Mouse (Mus musculus) large intestine, adult 2 months (tissue): ENCODE results near the gene Sec23b. TPM values are rescaled to one million over a fixed set of nuclear protein-coding genes. Genes with fewer than 3 reads are reported as not detected.
"Not testable (repeated sequence)": the region's sequence is repeated elsewhere in the genome, so short reads cannot be mapped to it uniquely, and the experiment has no call there.

Source experiments
- DNase-seq: peaks from one replicate; pipeline ENCODE4 v3.0.0-alpha.2; 2012; ENCODE audit warnings: low read depth, low spot score
- WGBS: fragments of 180-500 bp; shearing (Covaris S2); methylation state at CpG from one replicate; pipeline ENCODE4 v1.1.7; 2018; 5-methylcytosine and 5-hydroxymethylcytosine counted together
- polyA plus RNA-seq: library from polyadenylated mRNA; depleted of rRNA; stranded (reverse); fragments of >200 nt; gene quantifications from 2 replicates; pipeline ENCODE4 v1.2.3, GENCODE M21; 2012; rRNA removed

Gene Sec23b
- 70.6 and 81.1 TPM in 2 replicates for polyA plus RNA-seq

- peak; percentile 96 for DNase-seq
- under 1% methylated on average over 44 of the region's 44 CpGs for WGBS
Observed at GRCm38 (mm10) chr2:144555820-144556552, at the start of gene Sec23b. Gene Sec23b, plus strand, starts transcription at chr2:144556229.

GRCm38 (mm10) chr2:144514619-144515018, 41.4 kb upstream of the Sec23b start:
- 69% methylated on average over 3 of the region's 3 CpGs for WGBS
- no peak for DNase-seq

GRCm38 (mm10) chr2:144519772-144520171, 36.3 kb upstream of the Sec23b start:
- no peak for DNase-seq
- 74% methylated on average over 3 of the region's 3 CpGs for WGBS

GRCm38 (mm10) chr2:144525856-144526255, 30.2 kb upstream of the Sec23b start:
- no peak for DNase-seq
- WGBS, result 54% methylated on average over 10 of the region's 10 CpGs

- under 1% methylated on average over 56 of the region's 56 CpGs for WGBS
- peak; percentile 83 for DNase-seq
Observed at GRCm38 (mm10) chr2:144526981-144527820, 28.8 kb upstream of the Sec23b start, which contains the start of the genes Dzank1 and Polr3f. Gene Dzank1, minus strand, starts transcription at chr2:144527414. Gene Polr3f, plus strand, starts transcription at chr2:144527718.

GRCm38 (mm10) chr2:144527821-144528174, 28.2 kb upstream of the Sec23b start:
- WGBS, result 1% methylated on average over 25 of the region's 25 CpGs
- DNase-seq, result no peak

GRCm38 (mm10) chr2:144537123-144537522, 18.9 kb upstream of the Sec23b start:
- DNase-seq, result no peak
- WGBS, result 88% methylated on average over 7 of the region's 7 CpGs

GRCm38 (mm10) chr2:144541246-144541645, 14.8 kb upstream of the Sec23b start:
- 81% methylated on average over 4 of the region's 4 CpGs for WGBS
- DNase-seq, result no peak

- WGBS, result 88% methylated on average over 6 of the region's 6 CpGs
- DNase-seq, result no peak
Observed at GRCm38 (mm10) chr2:144543670-144544069, 12.4 kb upstream of the Sec23b start.

GRCm38 (mm10) chr2:144544630-144545029, 11.4 kb upstream of the Sec23b start:
- DNase-seq, result no peak

GRCm38 (mm10) chr2:144545061-144545460, 11.0 kb upstream of the Sec23b start:
- no peak for DNase-seq
- WGBS, result 75% methylated on average over 2 of the region's 2 CpGs

More at GRCm38 (mm10) chr2:144544630-144545029, 11.4 kb upstream of the Sec23b start:
- WGBS, result 59% methylated on average over 6 of the region's 6 CpGs

GRCm38 (mm10) chr2:144545481-144545880, 10.5 kb upstream of the Sec23b start:
- WGBS, result 9% methylated on average over 1 of the region's 1 CpGs
- DNase-seq, result no peak

- WGBS, result 70% methylated on average over 4 of the region's 4 CpGs
- DNase-seq, result no peak
Observed at GRCm38 (mm10) chr2:144547559-144547958, 8.5 kb upstream of the Sec23b start.

GRCm38 (mm10) chr2:144550529-144550928, 5.5 kb upstream of the Sec23b start, which contains the start of gene Rbbp9:
Gene Rbbp9, minus strand, starts transcription at chr2:144550869.
- under 1% methylated on average over 17 of the region's 17 CpGs for WGBS
- peak; percentile 44 for DNase-seq

- 91% methylated on average over 3 of the region's 3 CpGs for WGBS
- no peak for DNase-seq
Observed at GRCm38 (mm10) chr2:144553905-144554304, 2.1 kb upstream of the Sec23b start.

GRCm38 (mm10) chr2:144555286-144555819, 676 bp upstream of the Sec23b start:
- WGBS, result under 1% methylated on average over 14 of the region's 14 CpGs
- DNase-seq, result peak; percentile 11

- WGBS, result 84% methylated on average over 4 of the region's 4 CpGs
- no peak for DNase-seq
Observed at GRCm38 (mm10) chr2:144588723-144589122, 32.7 kb downstream of the Sec23b start.

GRCm38 (mm10) chr2:144593036-144593435, 37.0 kb downstream of the Sec23b start:
- 69% methylated on average over 8 of the region's 8 CpGs for WGBS
- DNase-seq, result not testable (repeated sequence)

GRCm38 (mm10) chr2:144593951-144594651, 38.1 kb downstream of the Sec23b start, which contains the start of gene Smim26:
Gene Smim26, plus strand, starts transcription at chr2:144594054.
- DNase-seq, result peak; percentile 76
- under 1% methylated on average over 31 of the region's 31 CpGs for WGBS
